7 mouse cellular contexts compared by ENCODE assay signal in genomic region chr7:109986133-109986669, GRCm38 (mm10). TPM values are rescaled to one million over a fixed set of nuclear protein-coding genes. Genes with fewer than 3 reads are reported as not detected.
DNase-seq lines count a peak whose midpoint lies in the region; ATAC-seq lines count a peak whose summit lies in the region.

No protein-coding gene starts in this region.

- intact Hi-C loops in gastrocnemius, postnatal 36 days (cut with DNase I): loop anchor here (2.0 to 5.0 kb wide), 2 partner anchors 36 to 75 kb away; partner anchors contain the start of gene Zfp143
- intact Hi-C loops in left cerebral cortex, postnatal 25 days (cut with DNase I): loop anchor here (1.0 kb wide), 3 partner anchors 26 to 75 kb away; partner anchors contain the start of genes Dennd5a, Ipo7 and Zfp143

- peak overlapping the region; percentile 79 for H3K27ac ChIP-seq in intestine, embryonic 15.5 days
- H3K27ac ChIP-seq in midbrain, embryonic 10.5 days (replicated peaks): peak overlapping the region; percentile 84

- under 1% methylated on average over 43 of the region's 43 CpGs for WGBS in intestine, embryonic 15.5 days
- WGBS in midbrain, embryonic 10.5 days: under 1% methylated on average over 43 of the region's 43 CpGs

- no peaks in the 10 kb centered on the region for H3K27me3 ChIP-seq in intestine, embryonic 15.5 days (replicated peaks)
- H3K27me3 ChIP-seq in midbrain, embryonic 10.5 days (ENCODE audit: low read depth, poor library complexity, severe bottlenecking): no peaks in the 10 kb centered on the region

- peak overlapping the region; percentile 62 for H3K4me2 ChIP-seq in intestine, embryonic 15.5 days (replicated peaks)

- H3K9ac ChIP-seq in intestine, embryonic 15.5 days: peak overlapping the region; percentile 64

- no peaks in the 10 kb centered on the region for H3K4me1 ChIP-seq in intestine, embryonic 15.5 days (replicated peaks)
- peaks cover 15% of the 10 kb centered on the region for H3K4me1 ChIP-seq in midbrain, embryonic 10.5 days

- no peaks in the 10 kb centered on the region for H3K9me3 ChIP-seq in intestine, embryonic 15.5 days
- H3K9me3 ChIP-seq in midbrain, embryonic 10.5 days (replicated peaks): no peaks in the 10 kb centered on the region

- H3K4me3 ChIP-seq in intestine, embryonic 15.5 days (replicated peaks): peak overlapping the region; percentile 56
- peak overlapping the region; percentile 69 for H3K4me3 ChIP-seq in midbrain, embryonic 10.5 days

- ATAC-seq in intestine, embryonic 15.5 days: peak; percentile 99

- H3K36me3 ChIP-seq in intestine, embryonic 15.5 days: no peaks in the 10 kb centered on the region
- H3K36me3 ChIP-seq in midbrain, embryonic 10.5 days: peaks cover 22% of the 10 kb centered on the region

- peak; percentile 100 for DNase-seq in adrenal gland, adult 2 months
- DNase-seq in embryo, embryonic 11.5 days (ENCODE audit: low read depth, low spot score): peak; percentile 98
- DNase-seq in gastrocnemius, postnatal 36 days: peak; percentile 99
- peak; percentile 99 for DNase-seq in left cerebral cortex, postnatal 25 days (ENCODE audit: low spot score in 2 of 2)
- DNase-seq in midbrain, embryonic 10.5 days (ENCODE audit: low spot score): peak; percentile 99
- peak; percentile 97 for DNase-seq in right cerebral cortex, postnatal 4 days

RNA-seq across cellular contexts. Expression of gene Tmem41b, which starts 0.5 kb away (rescaled TPM):
- total RNA-seq in adrenal gland, adult 2 months (2021): 10 to 100 TPM; 50.4 to 51.5 TPM
- polyA plus RNA-seq in adrenal gland, adult 2 months (2012; rRNA removed): 12.2 and 15.1 TPM in 2 replicates
- total RNA-seq in gastrocnemius, postnatal 36 days (2021): 10 to 100 TPM; 22.3 to 23.9 TPM
- 74.6 and 81.9 TPM in 2 replicates for polyA plus RNA-seq in intestine, embryonic 15.5 days (2015; fragmentation: Nextera tagmentation; extraction: Ambion mirVana)
- total RNA-seq in left cerebral cortex, postnatal 25 days (2021): 10 to 100 TPM; 53.1 to 55.4 TPM
- polyA plus RNA-seq in midbrain, embryonic 10.5 days (2016; fragmentation: Nextera tagmentation; extraction: Ambion mirVana): 74.6 and 76.8 TPM in 2 replicates

RNA-seq across cellular contexts. Expression of gene Dennd5a, which starts 25.9 kb away (rescaled TPM):
- 100 to 1,000 TPM; 147 to 174 TPM for total RNA-seq in adrenal gland, adult 2 months (2021)
- polyA plus RNA-seq in adrenal gland, adult 2 months (2012; rRNA removed): 103 and 118 TPM in 2 replicates
- total RNA-seq in gastrocnemius, postnatal 36 days (2021): 10 to 100 TPM; 41.8 to 47.8 TPM
- 24.9 and 25.7 TPM in 2 replicates for polyA plus RNA-seq in intestine, embryonic 15.5 days (2015; fragmentation: Nextera tagmentation; extraction: Ambion mirVana)
- 100 to 1,000 TPM; 220 to 237 TPM for total RNA-seq in left cerebral cortex, postnatal 25 days (2021)
- 30.2 and 35.4 TPM in 2 replicates for polyA plus RNA-seq in midbrain, embryonic 10.5 days (2016; fragmentation: Nextera tagmentation; extraction: Ambion mirVana)

RNA-seq across cellular contexts. Expression of gene Ipo7, which starts 31.9 kb away (rescaled TPM):
- total RNA-seq in adrenal gland, adult 2 months (2021): 10 to 100 TPM; 79.8 to 84.7 TPM
- 27.6 and 34.9 TPM in 2 replicates for polyA plus RNA-seq in adrenal gland, adult 2 months (2012; rRNA removed)
- total RNA-seq in gastrocnemius, postnatal 36 days (2021): 10 to 100 TPM; 74.3 to 79.4 TPM
- polyA plus RNA-seq in intestine, embryonic 15.5 days (2015; fragmentation: Nextera tagmentation; extraction: Ambion mirVana): 43.7 and 44.4 TPM in 2 replicates
- 100 to 1,000 TPM in 1 of 2 experiments, 10 to 100 TPM in 1; 98.0 to 101 TPM for total RNA-seq in left cerebral cortex, postnatal 25 days (2021)
- 53.4 and 54.1 TPM in 2 replicates for polyA plus RNA-seq in midbrain, embryonic 10.5 days (2016; fragmentation: Nextera tagmentation; extraction: Ambion mirVana)

Comparison
In these comparisons a context has a peak if more than half of its experiments do, and no peak if none do; other contexts are left out.
1. Peak in every context shown above with its lines: DNase-seq, ATAC-seq, H3K4me3 ChIP-seq and H3K27ac ChIP-seq.